Mouse (Mus musculus): Measurements from ENCODE around the gene Cyp2s1.
A peak's percentile ranks its signal among the peaks of the same experiment; 100 is the strongest.

Gene Cyp2s1

DNA sequence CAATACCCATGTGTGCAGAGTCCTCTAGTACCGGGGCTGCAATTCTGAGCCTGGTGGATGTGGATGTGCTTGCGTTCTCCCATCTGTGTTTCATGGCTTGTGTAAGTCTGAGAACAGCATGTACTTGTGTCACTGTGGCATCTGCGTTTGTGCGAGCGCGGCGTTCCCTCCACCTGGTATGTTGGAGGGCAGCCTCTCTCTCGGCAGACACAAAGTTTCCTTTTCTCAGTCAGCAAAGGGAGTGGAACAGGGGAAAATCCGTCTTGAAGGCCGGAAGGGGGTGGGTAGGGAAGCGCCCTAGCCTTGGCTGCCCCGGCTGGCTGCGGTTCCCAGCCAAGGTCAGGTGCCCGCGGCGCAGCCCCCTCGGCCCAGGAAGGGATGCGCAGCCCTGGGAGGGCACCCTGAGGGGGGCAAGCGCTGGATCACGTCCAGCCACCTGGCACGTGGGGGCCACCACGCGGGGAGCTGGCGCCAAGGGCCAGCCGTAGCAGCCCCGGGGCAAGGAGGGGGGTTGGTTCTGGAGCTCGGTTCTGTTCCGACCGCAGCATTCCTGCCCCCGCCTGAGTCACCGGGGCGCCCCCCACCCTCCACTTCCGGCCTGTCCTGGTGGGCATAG, 35.3 kb downstream of the Cyp2s1 start:
- DNase-seq, result no peak

DNA sequence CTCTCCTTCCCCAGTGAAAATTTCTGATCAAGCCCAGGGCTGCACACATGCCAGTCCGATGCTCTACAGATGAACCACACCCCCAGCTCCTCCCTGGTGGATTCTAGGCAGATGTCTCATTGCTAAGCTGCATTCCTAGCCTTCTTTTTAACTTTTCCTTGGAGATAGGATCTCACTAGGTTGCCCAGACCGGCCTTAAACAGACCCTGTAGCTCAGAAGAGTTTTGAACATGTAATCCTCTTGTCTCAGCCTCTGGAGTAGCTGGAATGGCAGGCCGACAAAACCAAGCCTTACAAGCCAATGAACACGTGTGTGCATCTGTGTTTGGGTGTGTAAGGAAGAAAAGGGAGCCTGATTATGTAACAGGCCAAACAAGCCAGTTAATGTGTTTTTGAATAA, 36.0 kb downstream of the Cyp2s1 start:
- DNase-seq, result no peak

DNA sequence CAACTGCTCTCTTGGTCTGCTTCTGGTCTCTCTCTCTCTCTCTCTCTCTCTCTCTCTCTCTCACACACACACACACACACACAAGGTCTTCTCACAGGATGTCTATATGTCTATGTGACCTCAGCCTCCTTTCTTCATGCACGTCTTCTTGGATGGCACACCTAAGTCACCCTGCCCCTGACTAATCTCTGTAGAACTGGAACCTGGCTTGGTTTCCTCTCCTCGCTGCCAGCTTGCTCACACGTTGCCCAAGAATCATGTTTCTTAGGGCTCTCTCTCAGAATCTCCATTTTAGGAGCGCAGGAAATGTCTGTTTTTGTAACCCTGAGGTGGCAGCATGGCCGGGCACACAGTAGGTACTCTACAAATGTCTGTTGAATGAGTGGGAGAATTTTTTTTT, 36.7 kb downstream of the Cyp2s1 start:
- no peak for DNase-seq

DNA sequence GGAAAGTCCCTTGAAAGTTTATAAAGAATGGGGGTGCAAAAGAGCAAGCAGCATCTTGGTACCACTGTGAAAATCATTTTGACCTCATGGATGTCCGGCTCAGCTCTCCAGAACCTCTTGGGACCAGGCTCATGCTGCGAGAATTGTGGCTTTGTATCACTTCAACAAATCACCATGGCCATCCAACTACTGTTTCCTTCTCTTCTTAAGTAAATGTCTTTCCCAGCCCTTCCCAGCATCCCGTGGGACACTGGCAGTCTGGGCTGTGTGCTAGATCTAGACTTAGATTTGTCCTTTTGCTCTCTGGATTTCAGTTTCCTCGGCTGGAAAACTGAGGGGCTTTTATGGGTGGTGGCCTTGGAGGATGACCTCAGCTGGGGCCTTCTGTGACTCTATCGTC, 48.5 kb downstream of the Cyp2s1 start:
- DNase-seq, result no peak

DNA sequence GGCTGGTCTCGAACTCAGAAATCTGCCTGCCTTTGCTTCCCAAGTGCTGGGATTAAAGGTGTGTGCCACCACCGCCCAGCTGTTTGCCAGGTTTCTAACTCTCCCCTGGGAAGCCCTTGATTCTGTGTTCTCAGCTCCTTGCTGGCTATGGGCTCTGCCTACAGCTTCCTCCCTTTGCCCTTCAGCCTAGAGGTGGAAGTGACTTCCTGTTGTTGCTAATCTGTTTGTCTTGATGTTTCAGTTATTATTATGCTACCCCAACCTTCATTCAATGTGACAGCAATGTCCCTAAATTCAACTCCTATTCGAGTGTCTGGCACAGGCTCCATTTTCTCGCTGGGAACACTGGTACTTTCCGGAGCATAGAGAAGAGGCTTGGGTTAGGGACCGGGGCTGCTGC, 50.6 kb downstream of the Cyp2s1 start:
- DNase-seq, result no peak

DNA sequence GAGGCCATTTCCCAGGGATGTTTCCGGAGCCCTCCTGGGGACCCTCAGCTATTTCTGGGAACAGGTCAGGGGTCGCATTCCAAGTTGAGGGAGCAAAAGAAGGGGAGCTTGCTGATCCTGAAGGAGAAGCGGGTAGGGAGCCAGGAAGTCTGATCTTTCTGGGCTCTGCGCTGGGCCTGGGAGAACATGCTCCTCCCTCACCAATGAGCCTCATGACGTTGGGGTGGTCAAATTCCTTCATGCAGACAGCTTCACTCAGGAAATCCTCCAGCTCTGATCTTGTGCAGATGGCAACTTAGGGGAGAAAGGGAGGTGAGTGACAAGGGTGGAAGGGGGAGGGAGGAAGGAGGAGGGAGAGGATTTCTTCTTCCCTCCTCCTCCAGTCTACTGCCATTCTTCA, 52.5 kb downstream of the Cyp2s1 start:
- DNase-seq, result no peak

DNA sequence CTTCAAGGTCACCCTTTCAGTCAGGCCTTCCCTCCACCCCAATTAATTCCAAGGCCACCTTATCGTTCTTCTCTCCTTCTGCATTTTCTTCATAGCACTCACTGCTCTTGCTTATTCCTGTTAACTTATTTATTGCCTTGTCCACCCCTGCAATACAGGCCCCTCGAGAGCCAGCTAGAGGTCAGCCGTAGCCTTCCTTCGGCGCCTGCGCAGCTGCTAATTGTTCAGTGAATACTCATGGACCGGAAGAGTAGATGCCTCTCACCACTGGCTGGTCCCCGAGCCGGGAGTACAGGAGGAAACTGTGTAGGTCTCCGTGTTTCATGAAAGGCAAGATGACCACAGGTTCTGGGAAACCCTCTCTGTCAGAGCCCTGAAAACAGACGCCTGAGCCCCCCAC, 53.0 kb downstream of the Cyp2s1 start:
- DNase-seq, result no peak

DNA sequence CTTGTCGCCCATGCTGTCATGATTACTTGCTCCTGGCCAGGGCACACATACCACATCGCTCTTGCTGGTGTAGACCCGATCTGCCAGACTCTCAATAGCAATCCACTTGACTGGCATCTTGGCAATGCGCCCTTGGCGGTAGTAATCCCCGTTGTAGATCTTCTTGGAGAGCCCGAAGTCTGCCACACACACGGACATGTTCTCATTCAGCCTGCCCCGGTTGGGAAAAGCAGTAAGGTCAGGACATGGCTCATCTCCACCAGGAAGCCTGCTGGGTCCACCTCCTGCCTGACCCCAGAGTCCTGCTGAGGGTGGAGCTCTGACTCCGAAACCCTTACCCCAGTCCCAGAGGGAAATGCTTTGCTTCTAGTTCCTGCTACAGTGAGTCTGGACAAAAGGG, 55.4 kb downstream of the Cyp2s1 start:
- no peak for DNase-seq

DNA sequence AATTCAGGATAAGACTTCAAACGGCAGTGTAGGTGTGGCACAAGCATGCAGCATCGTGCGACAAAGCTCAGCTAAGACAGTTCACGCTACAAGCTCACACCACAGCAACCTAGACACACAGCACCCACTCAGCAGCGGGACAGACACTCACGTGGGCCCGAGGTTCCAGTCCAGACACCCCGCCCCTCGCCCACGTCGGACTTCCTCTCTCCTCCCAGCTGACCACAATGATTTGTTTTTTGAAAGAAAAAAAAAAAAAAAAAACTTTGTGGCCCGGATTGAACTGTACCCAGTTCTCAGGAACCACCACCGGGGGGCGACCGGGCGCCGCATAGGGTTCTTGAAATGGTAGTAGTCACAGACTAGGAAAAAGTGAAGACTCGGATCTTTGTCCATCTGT, 60.7 kb downstream of the Cyp2s1 start:
- DNase-seq, result peak; percentile 94 to 97

DNA sequence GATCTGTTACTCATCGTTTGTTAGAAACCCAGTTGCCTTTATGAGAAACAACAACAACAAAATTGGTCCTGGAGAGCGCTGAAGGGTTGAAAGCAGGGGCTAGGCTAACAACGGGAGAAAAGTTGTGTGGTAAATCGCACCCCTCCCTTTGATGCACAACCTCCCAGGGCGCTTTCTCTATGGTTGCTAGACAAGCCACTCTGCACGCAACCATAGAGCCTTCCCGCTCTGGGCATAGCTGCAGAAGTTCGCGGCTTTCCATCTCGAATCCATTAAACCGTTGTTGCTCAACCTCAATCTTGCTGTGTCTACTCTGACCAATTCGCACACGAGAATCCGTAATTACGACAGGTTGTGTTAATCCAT, 61.3 kb downstream of the Cyp2s1 start:
- no peak for DNase-seq

DNA sequence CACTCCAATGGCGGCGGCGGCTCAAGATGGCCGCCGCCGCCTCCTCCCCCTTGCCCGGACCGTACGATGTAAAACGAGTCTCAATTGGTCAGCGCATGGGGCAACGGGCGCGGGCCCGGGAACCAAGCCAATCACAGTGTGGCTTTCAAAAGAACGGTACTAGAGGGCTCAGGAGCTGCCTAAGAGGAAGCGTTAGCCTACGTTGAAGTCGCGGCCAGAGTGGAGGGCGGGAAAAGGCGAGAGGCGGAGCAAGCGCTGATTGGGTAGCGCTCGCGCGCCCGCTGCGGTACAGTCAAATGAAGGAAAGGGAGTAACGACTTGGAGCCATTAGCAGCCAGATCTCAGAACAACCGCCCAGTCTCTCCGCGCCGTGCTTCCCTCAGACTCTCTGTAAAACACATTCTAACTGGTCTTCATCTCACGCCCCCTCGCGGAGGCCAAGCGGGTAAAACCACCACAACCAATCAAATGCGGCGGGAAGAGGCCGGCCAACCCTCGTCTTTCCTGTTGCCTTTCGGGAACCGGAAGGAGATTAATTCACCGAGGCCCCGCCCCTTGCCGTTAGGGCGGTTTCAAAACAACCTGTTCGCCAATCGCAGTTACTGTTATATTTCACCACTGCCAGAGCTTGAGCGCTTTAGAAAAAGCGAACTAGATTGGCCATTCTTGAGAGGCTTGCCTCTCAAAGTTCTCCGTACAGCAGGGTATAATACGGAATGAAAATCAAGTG, 61.8 kb downstream of the Cyp2s1 start, which contains the start of gene Hnrnpul1:
TSS of gene Hnrnpul1 (minus strand) at position 20 of the 730 bp plus-strand sequence.
- peak; percentile 98 to 99 for DNase-seq

DNA sequence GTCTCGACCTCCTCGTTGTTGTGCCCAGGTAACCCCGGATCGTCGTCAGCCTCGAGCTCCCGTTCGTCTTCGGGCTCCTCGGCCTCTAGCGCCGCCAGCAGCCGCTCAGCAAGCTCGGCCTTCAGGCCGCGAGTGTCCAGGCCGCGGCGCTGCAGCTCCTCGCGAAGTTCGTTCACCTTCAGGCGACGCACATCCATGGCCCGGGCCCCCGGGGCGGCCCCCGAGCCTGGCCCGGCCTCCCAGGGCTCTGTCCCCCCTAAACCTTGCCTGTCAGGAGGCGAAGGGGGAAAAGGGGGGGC, 62.3 kb downstream of the Cyp2s1 start:
- no peak for DNase-seq

DNA sequence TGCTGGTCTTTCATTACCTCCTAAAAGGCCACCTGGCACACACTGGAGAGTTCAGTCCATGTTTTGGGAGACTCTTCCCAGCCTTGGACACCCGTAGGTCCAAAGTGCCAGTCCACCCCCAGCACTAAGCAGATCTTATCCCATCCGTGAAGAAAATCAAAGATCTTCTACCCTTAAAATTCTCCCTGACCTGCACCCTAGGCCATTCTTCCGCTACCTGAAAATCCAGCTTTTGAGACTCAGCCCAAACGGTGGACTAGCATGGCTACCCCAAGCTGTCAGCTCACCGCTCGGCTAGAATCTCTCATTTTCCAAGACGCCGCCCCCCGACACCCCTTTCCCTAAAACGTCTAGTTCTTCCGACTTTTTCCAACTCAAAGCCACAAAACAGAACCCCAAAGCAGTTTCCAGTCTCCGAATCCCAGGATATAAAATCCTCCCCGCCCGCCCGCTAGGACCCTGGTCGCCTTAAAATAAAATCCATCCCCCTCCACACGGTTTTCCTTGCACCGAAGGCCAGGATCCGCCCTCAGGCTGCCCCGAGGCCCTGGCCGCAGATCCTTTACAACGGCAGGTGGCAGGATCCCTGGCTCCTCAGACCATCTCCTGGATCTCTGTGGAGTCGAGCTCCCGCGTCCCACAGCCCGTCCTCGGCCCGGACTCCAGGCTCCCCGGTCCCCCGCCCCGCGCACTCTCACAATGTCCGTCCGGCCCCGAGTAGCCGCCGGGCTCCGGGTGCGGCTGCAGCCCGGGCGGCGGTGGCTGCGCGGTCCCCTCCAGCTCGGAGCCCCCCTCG, 62.9 kb downstream of the Cyp2s1 start:
- peak in 1 of 2 experiments; percentile 8 for DNase-seq

DNA sequence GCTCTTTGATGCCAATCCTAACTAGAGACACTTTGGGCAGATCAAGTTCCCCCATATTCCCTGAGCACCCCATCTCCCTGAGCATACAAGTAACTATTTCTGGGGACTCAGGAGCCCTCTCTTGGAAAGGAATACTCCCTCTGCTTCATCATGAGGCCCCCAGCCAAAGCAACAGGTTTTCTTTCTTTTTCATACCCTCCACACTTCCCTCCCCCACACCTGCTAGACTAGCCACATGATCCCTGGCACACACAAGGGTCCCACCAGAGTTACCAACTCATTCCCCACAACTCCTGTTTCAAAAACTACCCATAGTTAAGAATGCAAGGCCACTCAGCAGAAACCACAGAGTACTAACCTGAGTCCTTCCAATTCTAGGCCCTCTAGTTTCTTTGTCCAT, 63.6 kb downstream of the Cyp2s1 start:
- no peak for DNase-seq

Measured in B cell, adult 2 months (primary cell).